Mouse (Mus musculus) cerebellum, postnatal 25 days (tissue): Measurements from ENCODE around the gene Ttc27.
"Not testable (repeated sequence)": the region's sequence is repeated elsewhere in the genome, so short reads cannot be mapped to it uniquely, and the experiment has no call there.

Experiments
- DNase-seq, 2 experiments: peaks; one replicate each; pipeline ENCODE4 v3.0.0; 2021; ENCODE audit warnings: mixed read lengths in 2 of 2

Ttc27 gene

DNA sequence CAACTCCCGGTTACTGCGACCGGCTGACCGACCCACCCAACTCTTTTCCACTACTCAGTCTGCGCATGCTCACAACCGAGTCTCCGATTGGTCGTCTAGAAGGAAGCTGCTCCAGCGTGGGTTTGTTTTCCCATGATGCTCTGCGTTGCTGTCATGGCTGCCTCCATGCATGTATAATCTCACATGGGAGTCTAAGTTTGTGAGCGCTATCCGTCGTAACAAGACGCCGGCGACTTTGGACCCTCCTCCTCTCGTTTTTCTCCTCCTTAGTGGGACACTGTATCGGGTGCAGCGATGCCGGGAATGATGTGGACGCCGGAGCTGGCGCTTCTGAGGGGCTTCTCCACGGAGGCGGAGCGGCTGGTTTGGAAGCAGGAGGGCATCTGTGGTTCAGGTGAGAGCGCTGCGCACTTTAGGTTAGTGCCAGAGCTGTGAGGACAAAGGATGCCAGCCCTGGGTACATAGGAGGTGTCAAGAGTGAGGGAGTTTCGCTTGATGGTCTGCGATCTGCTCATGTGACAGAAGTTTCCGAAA lies at the start of gene Ttc27:
Gene Ttc27 (plus strand): TSS at position 115 of the 534 bp plus-strand sequence.
- peak; percentile 96 to 98 for DNase-seq

DNA sequence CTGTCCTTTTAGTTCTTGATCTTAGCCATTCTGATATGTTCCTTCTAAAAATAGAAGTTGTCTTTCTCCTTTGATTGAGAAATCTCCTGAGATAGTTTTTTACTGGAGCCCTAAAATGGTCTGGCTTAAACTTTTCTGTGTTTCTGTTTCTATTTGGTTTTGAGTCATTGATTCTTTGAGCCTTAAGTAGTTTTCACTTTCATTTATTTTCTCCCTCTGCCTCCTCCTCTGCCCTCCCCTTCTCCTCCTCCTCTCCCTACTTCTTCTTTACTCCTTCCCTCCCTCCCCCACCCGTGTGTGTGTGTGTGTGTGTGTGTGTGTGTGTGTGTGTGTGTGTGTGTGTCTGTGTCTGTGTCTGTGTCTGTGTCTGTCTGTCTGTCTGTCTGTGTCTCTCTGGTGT lies 49.5 kb upstream of the Ttc27 start:
- DNase-seq = no peak

- no peak for DNase-seq
These were observed 47.5 kb upstream of the Ttc27 start for GRCm38 (mm10) chr17:74670031-74670430.

DNA sequence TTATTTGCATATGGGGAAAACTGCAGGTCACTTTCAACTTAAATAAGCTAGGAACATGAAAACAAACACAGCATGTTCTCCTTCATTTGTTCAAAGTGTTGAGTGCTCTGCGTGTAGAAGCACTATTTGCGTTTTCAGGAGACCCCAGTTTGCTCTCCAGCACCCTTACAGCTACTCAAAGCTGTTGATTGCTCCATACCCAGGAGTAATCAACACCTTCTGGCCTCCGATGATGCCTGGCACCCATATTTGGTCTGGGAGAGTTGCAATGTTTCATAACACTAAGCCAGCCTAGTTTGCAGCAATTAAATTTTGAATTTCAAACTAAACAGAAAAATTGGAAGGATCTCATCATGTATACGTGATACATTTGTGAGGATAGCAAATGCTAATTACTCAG lies 45.1 kb upstream of the Ttc27 start:
- no peak for DNase-seq

DNA sequence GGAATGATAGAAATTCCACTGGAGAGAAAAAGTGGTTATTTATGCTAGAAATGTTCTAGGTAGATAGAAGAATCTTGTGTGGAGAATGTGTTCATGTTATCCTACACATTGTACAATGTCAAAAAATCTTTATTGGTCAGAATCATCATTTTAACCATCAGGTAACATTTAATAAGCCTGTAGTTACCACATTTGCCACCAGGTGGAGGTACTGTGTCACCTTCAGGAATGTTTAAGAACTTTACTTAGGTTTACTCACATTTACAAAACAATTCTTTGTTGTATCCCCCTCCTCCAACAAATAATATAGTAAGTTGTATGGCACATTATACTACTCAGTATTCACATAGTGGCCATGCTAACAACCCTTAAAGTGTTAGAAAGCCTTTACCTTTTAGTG lies 44.3 kb upstream of the Ttc27 start:
- DNase-seq = peak in 1 of 2 experiments; percentile 54

- DNase-seq = no peak
These were observed 39.5 kb upstream of the Ttc27 start for GRCm38 (mm10) chr17:74678061-74678460.

DNA sequence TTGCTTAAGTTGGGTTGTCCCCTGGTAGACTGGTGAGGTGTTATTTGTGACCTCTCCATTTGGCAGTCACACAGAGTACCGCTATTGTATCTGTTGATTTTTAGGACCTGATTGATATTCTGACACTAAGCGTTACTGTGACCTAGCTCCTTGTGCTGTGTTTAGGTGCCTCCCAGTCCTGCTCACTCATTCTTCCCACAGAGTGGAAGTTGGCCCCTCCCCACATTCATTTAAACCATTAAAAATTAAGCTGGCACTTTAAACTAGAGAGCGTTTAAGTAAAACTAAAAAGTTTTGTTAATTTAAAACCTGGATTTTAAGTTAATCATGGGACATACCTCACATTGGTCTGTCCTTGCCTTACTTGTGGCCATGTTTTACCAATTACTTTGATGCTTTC lies 32.6 kb upstream of the Ttc27 start:
- no peak for DNase-seq

DNA sequence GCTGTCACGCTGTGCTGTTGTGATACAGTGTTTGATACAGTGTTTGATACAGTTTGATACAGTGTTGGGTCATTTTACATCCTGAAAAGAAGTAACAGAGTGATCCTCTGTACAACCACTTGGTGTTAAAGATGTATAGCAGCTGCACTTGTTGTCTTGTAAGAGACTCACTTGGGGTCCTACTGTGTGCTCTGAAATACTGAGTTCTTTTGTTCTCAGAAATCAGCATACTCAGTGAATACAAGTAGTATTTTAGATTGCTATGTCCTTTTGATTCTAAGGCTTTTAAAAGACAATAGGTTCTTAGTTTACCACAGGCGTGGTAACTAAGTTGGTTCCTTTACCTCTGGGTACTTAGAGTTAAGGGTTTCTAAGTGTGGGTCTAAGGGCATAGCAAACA lies 29.0 kb upstream of the Ttc27 start:
- no peak for DNase-seq

DNA sequence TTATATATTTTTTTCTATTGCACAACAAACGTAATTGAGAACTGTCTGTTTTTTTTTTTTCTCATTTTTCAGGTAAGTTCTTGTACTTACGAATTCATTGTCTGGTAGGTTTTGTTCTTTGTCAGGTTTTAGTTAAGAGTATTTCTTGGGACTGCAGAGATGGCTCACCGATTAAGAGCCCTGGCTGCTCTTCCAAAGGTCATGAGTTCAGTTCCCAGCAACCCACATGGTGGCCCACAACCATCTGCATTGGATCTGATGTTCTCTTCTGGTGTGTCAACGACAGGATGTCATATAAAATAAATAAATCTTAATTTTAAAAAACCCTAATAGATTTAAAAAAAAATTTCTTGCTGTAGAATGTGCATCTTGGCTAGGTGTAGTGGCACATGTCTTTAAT lies 28.1 kb upstream of the Ttc27 start:
- DNase-seq = no peak

DNA sequence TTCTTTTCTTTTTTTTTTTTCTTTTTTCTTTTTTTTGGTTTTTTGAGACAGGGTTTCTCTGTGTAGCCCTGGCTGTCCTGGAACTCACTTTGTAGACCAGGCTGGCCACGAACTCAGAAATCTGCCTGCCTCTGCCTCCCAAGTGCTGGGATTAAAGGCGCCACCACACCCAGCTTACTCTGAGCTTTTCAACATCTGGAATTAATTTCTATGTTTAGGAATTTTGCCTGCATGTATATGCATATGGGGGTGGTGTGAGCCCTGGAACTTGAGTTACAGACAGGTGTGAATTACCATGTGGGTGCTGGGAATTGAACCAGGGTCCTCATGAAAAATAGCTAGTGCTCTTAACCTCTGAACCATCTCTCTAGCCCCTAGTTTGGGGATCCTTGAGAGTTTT lies 15.9 kb upstream of the Ttc27 start:
- DNase-seq = not testable (repeated sequence)

DNA sequence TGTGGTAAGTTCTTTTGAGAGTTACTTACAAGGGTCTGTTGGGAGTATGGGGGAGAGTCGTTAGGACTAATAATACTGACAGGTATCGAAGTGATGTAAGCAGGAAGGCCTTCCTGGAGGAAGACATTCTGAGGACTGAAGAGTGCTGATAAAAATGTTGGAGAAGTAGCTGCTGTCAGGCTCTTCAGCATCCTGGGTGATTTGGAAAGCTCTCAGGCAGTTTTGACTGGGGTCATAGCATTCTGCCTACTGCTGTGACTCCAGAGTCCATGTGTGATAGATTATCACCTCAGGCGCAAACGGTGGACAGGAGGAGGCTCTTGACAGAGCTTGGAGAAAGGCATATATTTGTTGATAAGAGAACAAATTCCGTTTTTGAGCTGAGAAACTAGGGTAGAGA lies 12.1 kb upstream of the Ttc27 start:
- no peak for DNase-seq

DNA sequence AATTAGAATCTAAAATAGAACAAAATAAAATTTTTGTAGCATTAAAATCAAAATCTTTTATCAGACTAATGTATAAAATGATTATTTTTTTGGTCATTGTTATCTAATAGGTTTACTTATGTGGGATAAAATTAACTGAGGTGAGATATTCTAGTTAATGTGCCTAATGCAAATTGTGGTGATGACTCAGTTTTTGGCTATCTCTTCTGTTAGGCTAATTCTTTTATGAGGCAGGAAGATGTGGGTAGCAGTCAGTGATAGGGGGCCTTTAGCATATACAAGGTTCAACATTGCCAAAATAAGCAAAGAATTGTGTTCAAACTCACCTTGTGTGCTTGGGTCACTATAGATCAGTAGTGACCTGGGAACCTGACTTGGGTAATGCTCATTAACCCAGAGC lies 10.9 kb upstream of the Ttc27 start:
- no peak for DNase-seq

DNA sequence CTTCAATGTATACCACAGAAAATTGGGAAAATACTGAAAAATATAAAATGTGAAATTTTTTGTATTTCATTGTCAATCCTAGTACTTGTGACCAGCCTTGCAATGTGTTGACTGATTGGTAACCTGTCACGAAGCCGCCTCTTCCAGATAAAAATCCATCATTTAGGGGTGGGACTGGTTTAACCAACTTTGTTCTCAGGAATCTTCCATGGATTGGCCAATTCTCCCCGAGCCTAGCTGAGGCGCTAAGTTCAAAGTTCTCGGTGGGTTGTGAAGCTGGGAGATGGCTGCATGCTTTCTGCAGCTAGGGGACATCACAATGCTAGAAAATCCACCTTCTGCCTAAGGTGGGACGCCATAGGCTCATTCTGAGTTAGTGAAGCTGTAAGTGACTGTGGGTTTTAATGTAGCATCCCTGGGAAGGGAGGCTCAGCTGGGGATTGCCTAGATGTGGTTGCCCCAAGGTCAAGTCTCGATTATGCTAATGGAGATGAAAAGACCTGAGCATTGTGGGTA lies 9.8 kb upstream of the Ttc27 start:
- DNase-seq = no peak

DNA sequence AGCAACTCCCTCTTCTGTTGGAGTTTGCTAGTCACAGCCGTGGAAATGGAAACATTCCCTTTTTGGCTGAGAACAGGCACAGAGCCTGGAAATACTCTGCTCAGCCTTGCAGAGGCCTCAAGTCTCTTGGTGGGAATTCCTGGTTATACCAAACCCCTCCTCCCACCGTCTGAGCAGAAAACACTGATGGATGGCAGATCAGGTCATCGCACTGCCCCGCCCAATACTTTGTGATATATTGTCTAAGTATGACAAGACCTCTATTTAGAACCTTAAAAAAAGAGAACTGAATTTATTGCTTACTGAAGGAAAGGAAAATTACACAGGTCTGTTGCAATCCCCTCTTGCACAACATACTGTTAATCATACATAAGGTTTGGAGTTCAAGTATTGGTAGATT lies 6.8 kb upstream of the Ttc27 start:
- no peak for DNase-seq

DNA sequence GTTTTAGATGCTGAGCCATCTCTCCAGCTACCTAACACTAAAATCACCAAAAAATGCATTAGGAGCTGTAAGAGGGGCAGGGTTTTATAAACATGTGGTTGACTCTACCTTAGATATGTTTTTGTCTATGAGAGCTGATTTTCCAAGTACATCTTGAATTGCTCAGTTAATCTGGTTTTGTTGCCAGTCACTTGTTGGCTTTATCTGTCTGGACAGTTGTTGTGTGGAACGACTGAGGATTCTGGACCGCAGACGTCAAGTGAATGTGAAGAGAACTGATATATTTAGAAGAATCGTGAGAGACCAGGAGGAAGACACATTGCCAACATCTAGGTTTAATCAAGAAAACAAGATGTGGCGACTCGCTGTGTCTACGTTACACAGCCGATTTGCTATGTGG lies 5.9 kb upstream of the Ttc27 start:
- DNase-seq = no peak

DNA sequence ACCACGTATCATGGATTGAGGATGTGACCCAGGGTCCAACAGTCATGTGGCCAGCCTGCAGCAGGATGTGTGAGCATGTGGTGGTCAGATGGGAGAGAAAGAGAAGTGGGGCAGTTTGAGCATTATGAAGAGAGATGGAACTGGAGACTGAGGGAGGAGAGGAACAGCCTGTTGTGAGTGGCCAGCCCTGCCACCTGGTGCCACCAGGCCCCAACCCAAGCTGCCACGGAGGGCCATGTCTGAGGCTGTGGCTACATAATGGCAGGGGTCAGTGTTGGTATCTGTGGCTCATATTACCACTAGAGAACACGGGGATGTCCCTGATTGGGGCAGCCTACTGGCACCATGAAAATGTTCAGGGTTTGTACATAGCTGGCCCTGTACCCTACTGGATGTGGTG lies 2.4 kb upstream of the Ttc27 start:
- DNase-seq = no peak

- DNase-seq = no peak
These were observed 1.8 kb upstream of the Ttc27 start for GRCm38 (mm10) chr17:74715724-74716123.

- no peak for DNase-seq
These were observed 889 bp upstream of the Ttc27 start for GRCm38 (mm10) chr17:74716643-74717042.

- no peak for DNase-seq
These were observed 378 bp upstream of the Ttc27 start for GRCm38 (mm10) chr17:74717091-74717617.

GRCm38 (mm10) chr17:74732872-74733271 lies 15.3 kb downstream of the Ttc27 start:
- DNase-seq = no peak

GRCm38 (mm10) chr17:74735392-74735791 lies 17.9 kb downstream of the Ttc27 start:
- DNase-seq = no peak

DNA sequence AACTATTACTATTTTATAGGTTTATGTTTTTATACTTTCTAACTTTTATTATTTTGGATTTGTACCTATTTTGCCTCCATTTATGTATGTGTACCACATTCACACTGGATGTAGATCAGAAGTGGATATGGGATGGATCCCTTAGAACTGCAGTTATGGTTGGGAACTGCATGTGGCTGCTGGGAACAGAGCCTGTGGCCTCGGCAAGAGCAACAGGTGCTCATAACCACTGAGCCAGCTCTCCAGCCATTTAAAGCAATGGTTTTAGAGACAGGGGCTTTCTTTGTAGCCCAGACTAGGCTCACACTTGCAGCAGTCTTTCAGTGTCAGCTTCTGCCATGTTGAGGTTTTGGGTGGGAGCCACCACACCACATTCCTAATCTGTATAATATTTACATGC lies 32.1 kb downstream of the Ttc27 start:
- DNase-seq = no peak

- no peak for DNase-seq
These were observed 33.5 kb downstream of the Ttc27 start for GRCm38 (mm10) chr17:74751026-74751425.

GRCm38 (mm10) chr17:74752906-74753627 lies 35.5 kb downstream of the Ttc27 start:
- no peak for DNase-seq
